Mouse (Mus musculus) C2C12 (cell line): ENCODE measurements around the gene Dock2.

Experiments
- CEBPB ChIP-seq: IDR thresholded peaks from one replicate; pipeline ENCODE4 v1.6.1; 2011; ENCODE audit warnings: low read depth, mild to moderate bottlenecking, control low read depth, moderate library complexity
- CTCF ChIP-seq: IDR thresholded peaks from one replicate; pipeline ENCODE4 v1.5.1; 2011; ENCODE audit not compliant: control insufficient read depth, insufficient read depth, insufficient read length
- MAX ChIP-seq: IDR thresholded peaks from one replicate; pipeline ENCODE4 v1.6.1; 2011; ENCODE audit warnings: mild to moderate bottlenecking, control low read depth
- MYOD1 ChIP-seq: IDR thresholded peaks from one replicate; pipeline ENCODE4 v1.6.1; 2011; ENCODE audit warnings: low read depth; ENCODE audit not compliant: control insufficient read depth, insufficient read length
- MYOG ChIP-seq: IDR thresholded peaks from one replicate; pipeline ENCODE4 v1.6.1; 2011; ENCODE audit not compliant: control insufficient read depth, insufficient read length; ENCODE audit errors: extremely low read depth
- USF1 ChIP-seq: IDR thresholded peaks from one replicate; pipeline ENCODE4 v1.6.1; 2011; ENCODE audit warnings: low read depth, mild to moderate bottlenecking, control low read depth, moderate library complexity

DNA sequence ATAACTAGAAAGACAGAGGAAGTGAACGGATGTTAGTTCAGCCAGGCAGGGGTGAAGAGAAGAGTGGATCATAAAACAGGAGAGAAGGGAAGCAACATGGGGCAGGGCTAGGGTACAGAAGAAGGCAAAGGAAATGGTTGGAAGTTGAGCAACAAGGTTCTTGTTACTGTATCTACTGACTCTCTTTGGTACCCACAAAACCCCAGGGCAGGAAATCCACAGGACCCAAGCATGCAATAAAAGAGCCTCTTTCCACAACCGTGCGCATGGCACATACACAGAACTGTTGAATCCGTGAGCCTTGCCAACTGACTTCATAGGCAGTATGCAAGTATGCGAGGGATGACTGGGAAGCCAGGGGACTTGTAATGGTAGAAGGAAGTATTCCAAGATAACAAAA is 76.3 kb downstream of the Dock2 start:
- TF ChIP-seq CTCF (no peak), USF1 (no peak), MYOD1 (no peak), MAX (no peak), CEBPB (no peak), MYOG (no peak)
